Mouse (Mus musculus) E14TG2a.4 (cell line): ENCODE measurements around the gene Trpc6.

Experiments used
- CTCF ChIP-seq: conservative IDR thresholded peaks from 2 replicates; pipeline ENCODE4 v1.5.1; 2014; ENCODE audit warnings: low read length
- NANOG ChIP-seq: IDR thresholded peaks from 2 replicates; pipeline ENCODE4 v1.6.1; 2014; ENCODE audit warnings: borderline replicate concordance, low read length, mixed read lengths
- POU5F1 ChIP-seq: IDR thresholded peaks from 2 replicates; pipeline ENCODE4 v1.6.1; 2014; ENCODE audit warnings: low read length, borderline replicate concordance

- TF ChIP-seq CTCF = no peak
- TF ChIP-seq POU5F1 = no peak
- no peak for TF ChIP-seq NANOG
These were observed 129.0 kb downstream of the Trpc6 start for GRCm38 (mm10) chr9:8672944-8673343.
